Mouse (Mus musculus) large intestine, adult 2 months (tissue): ENCODE data around the gene Gbp9. TPM values are rescaled to one million over a fixed set of nuclear protein-coding genes. Genes with fewer than 3 reads are reported as not detected.
"Not testable (repeated sequence)": the region's sequence is repeated elsewhere in the genome, so short reads cannot be mapped to it uniquely, and the experiment has no call there.

Source experiments
- DNase-seq: peaks from one replicate; pipeline ENCODE4 v3.0.0-alpha.2; 2012; ENCODE audit warnings: low read depth, low spot score
- WGBS: fragments of 180-500 bp; shearing (Covaris S2); methylation state at CpG from one replicate; pipeline ENCODE4 v1.1.7; 2018; 5-methylcytosine and 5-hydroxymethylcytosine counted together
- polyA plus RNA-seq: library from polyadenylated mRNA; depleted of rRNA; stranded (reverse); fragments of >200 nt; gene quantifications from 2 replicates; pipeline ENCODE4 v1.2.3, GENCODE M21; 2012; rRNA removed

Gene Gbp9
- polyA plus RNA-seq, 1 experiment = 1.7 TPM

GRCm38 (mm10) chr5:105063321-105063720 is 76.0 kb downstream of the Gbp9 start:
- no peak for DNase-seq

GRCm38 (mm10) chr5:105062403-105062802 is 76.9 kb downstream of the Gbp9 start:
- DNase-seq = peak; percentile 2
- WGBS = 49% methylated on average over 2 of the region's 2 CpGs

More at GRCm38 (mm10) chr5:105063321-105063720, 76.0 kb downstream of the Gbp9 start:
- WGBS = 64% methylated on average over 1 of the region's 1 CpGs

- DNase-seq = no peak
- WGBS = 86% methylated on average over 2 of the region's 2 CpGs
These were observed 79.1 kb downstream of the Gbp9 start for GRCm38 (mm10) chr5:105060224-105060623.

- no peak for DNase-seq
- 94% methylated on average over 2 of the region's 2 CpGs for WGBS
These were observed 84.1 kb downstream of the Gbp9 start for GRCm38 (mm10) chr5:105055279-105055678.

- DNase-seq = not testable (repeated sequence)
These were observed 85.7 kb downstream of the Gbp9 start for GRCm38 (mm10) chr5:105053471-105054169.

DNA sequence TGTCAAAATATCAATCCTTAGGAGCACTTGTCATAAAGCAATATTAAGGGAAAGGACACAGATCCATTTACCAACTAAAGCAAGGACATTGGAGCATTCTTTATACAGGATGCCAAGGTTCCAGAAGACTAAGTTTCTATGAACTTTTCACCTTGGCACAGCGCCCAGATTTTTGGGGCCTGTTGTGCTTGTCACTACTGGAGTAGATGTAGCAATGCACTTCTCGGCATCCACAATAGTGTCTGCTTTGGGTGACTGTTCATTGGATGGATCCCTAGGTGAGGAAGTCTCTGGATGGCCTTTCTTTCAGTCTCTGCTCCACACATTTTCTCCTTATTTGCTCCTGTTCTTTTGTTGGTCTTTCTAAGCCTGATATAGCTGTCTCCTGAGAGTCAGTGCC is 107.0 kb downstream of the Gbp9 start:
- no peak for DNase-seq
- WGBS = 70% methylated on average over 2 of the region's 2 CpGs

More at GRCm38 (mm10) chr5:105053471-105054169, 85.7 kb downstream of the Gbp9 start:
- WGBS = 47% methylated on average over 1 of the region's 1 CpGs

Other genes starting within 250 kb of the Gbp9 start
- 0.83 and 1.7 TPM in 2 replicates for gene Abcg3, start 156.8 kb downstream of the Gbp9 start, polyA plus RNA-seq
- gene Gbp8, start within 50 bp of the Gbp9 start, polyA plus RNA-seq = 5.9 and 7.0 TPM in 2 replicates
- gene Gbp4, start within 50 bp of the Gbp9 start, polyA plus RNA-seq = 4.4 and 11.1 TPM in 2 replicates
- gene Gbp10, start 100.0 kb upstream of the Gbp9 start, polyA plus RNA-seq = 0.29 and 1.9 TPM in 2 replicates
- gene Gm43302, start 154.2 kb upstream of the Gbp9 start, polyA plus RNA-seq = 1.3 and 2.1 TPM in 2 replicates
- gene Gbp6, start 154.2 kb upstream of the Gbp9 start, polyA plus RNA-seq = 5.5 and 6.9 TPM in 2 replicates